Mouse (Mus musculus) lung, embryonic 16.5 days (tissue): ENCODE results near the gene Rnaseh2c. TPM values are rescaled to one million over a fixed set of nuclear protein-coding genes. Genes with fewer than 3 reads are reported as not detected.
A peak's percentile ranks its signal among the peaks of the same experiment; 100 is the strongest.

Source experiments
- ATAC-seq: fragments of 200-750 bp; cut with Nextera tagmentation; 2 replicates; pipeline ENCODE4 v1.8.0; 2017; ENCODE audit warnings: low read depth, mild to moderate bottlenecking, moderate library complexity
- H3K27ac ChIP-seq: fragments of 300-500 bp; sonication (generic); 2 replicates; pipeline ENCODE4 v1.5.1; 2014; ENCODE audit warnings: mild to moderate bottlenecking, control low read depth, low read length
- H3K27me3 ChIP-seq: fragments of 300-500 bp; sonication (generic); 2 replicates; pipeline ENCODE4 v1.6.1; 2014; ENCODE audit warnings: low read depth, low read length, mixed read lengths; ENCODE audit not compliant: control insufficient read depth, insufficient read depth
- H3K36me3 ChIP-seq: fragments of 300-500 bp; sonication (generic); 2 replicates; pipeline ENCODE4 v1.6.1; 2014; ENCODE audit warnings: low read length; ENCODE audit not compliant: control insufficient read depth, insufficient read depth
- H3K4me1 ChIP-seq: fragments of 300-500 bp; sonication (generic); replicated peaks from 2 replicates; pipeline ENCODE4 v1.6.1; 2014; ENCODE audit warnings: low read length, mixed read lengths; ENCODE audit not compliant: control insufficient read depth, insufficient read depth
- H3K4me2 ChIP-seq: fragments of 300-500 bp; sonication (generic); 2 replicates; pipeline ENCODE4 v1.6.1; 2014; ENCODE audit warnings: low read depth, low read length, control low read depth
- H3K4me3 ChIP-seq: fragments of 300-500 bp; sonication (generic); 2 replicates; pipeline ENCODE4 v1.5.1; 2014; ENCODE audit warnings: mild to moderate bottlenecking, low read length, control low read depth
- H3K9ac ChIP-seq: fragments of 300-500 bp; sonication (generic); 2 replicates; pipeline ENCODE4 v1.6.1; 2014; ENCODE audit warnings: low read length, control low read depth
- H3K9me3 ChIP-seq: fragments of 300-500 bp; sonication (generic); 2 replicates; pipeline ENCODE4 v1.6.1; 2016; ENCODE audit warnings: low read length; ENCODE audit not compliant: control insufficient read depth
- WGBS: fragments of 180-500 bp; shearing (Covaris S2); extraction: QIAGEN DNeasy Blood & Tissue Kit; methylation state at CpG from one replicate; pipeline ENCODE4 v1.1.7; 2014; 5-methylcytosine and 5-hydroxymethylcytosine counted together
- polyA plus RNA-seq: library from polyadenylated mRNA; unstranded; fragments of >200 nt; fragmentation: Nextera tagmentation; extraction: Ambion mirVana; gene quantifications from 2 replicates; pipeline ENCODE4 v1.2.1, GENCODE M21; 2015

Gene Rnaseh2c
- polyA plus RNA-seq, 1 experiment from 2014 or later = 159 TPM

DNA sequence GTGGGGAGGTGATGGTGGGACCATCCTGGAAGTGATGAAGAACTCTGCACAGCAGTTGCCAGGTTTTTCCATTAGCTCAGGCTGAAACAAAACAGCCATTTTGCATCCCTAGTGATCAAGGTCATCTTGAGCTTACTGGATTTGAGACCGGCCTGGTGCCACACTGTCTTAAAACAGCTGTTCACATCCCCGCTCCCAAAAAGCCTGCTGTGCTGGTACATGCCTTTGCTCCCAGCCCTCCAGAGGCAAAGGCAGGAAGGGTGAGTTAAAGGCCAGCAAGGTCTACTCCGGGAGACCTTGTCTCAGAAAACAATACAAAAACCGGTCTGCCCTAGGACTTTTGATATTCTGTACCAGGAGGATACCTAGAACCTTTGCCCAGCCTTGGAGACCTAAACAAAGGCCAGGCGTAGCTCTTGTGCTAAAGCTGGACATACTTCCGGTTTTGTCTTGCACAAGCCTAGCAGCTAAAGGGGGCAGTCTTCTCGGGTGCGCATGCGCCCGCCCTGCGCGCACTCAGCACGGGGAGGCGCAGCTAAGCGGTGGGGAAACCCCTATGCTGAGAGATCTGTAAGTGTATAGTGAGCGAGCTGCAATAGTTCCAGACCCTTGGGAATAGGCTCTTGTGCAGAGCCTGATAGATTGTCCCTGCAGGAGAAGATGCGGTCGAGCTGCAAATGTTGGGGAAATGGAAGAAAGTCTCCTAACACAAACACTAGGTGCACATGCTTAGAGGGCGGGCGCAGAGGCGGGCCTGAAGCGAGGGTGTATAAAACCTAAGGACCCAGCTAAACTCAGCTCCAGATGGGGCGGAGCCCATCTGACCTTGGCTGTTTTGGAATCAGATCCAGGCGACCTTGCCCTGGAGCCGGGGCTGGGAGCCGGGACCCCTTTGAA is 47.0 kb downstream of the Rnaseh2c start:
- no peaks in the 10 kb centered on the region for H3K9me3 ChIP-seq
- peak overlapping the region; percentile 57 for H3K9ac ChIP-seq
- ATAC-seq = peak; percentile 96
- H3K4me2 ChIP-seq = peak overlapping the region; percentile 60
- peaks cover 12% of the 10 kb centered on the region for H3K4me1 ChIP-seq
- peak overlapping the region; percentile 30 for H3K4me3 ChIP-seq
- WGBS = 8% methylated on average over 26 of the region's 26 CpGs
- no peaks in the 10 kb centered on the region for H3K27me3 ChIP-seq
- peak overlapping the region; percentile 89 for H3K27ac ChIP-seq
- peaks cover 39% of the 10 kb centered on the region for H3K36me3 ChIP-seq

DNA sequence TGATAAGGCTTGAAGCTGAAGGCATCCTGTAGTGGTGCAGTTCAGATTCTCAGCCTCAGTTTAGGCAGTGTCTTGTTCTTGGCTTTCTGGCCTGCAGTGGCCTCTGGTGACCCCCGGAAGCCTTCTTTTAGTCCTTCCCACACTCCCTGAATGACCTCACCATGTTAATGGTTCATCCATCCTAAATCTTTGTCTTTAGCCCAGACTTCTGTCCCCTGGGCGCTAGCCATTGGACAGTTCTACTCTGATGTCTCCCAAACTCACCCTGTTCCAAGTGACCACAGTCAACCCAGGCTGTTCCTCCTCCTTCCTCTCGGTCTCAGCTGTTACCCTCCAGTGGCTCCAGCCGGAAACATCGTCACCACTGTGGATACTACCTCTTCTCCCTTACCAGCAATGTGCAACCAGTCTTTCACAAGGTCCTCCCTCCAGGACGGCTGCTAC is 47.6 kb downstream of the Rnaseh2c start:
- WGBS = 65% methylated on average over 6 of the region's 6 CpGs
- H3K9ac ChIP-seq = peak overlapping the region; percentile 57
- ATAC-seq = no peak; the same call in 1 of the 2 replicates

GRCm38 (mm10) chr19:5651502-5652274 is 50.0 kb downstream of the Rnaseh2c start:
- Histone ChIP-seq H3K4me1 (peaks cover 21% of the 10 kb centered on the region), H3K4me2 (no peak overlapping the region), H3K9me3 (no peaks in the 10 kb centered on the region), H3K9ac (no peak overlapping the region), H3K36me3 (peaks cover 19% of the 10 kb centered on the region; the same call in 1 of the 2 replicates), H3K27ac (no peak overlapping the region), H3K4me3 (no peak overlapping the region), H3K27me3 (no peaks in the 10 kb centered on the region)
- WGBS = 61% methylated on average over 13 of the region's 13 CpGs
- no peak for ATAC-seq

More for the DNA sequence above, 47.6 kb downstream of the Rnaseh2c start:
- Histone ChIP-seq H3K4me1 (peaks cover 14% of the 10 kb centered on the region), H3K9me3 (no peaks in the 10 kb centered on the region), H3K4me2 (peak overlapping the region; percentile 60), H3K27me3 (no peaks in the 10 kb centered on the region), H3K27ac (peak overlapping the region; percentile 89), H3K4me3 (peak overlapping the region; percentile 30), H3K36me3 (peaks cover 37% of the 10 kb centered on the region)

DNA sequence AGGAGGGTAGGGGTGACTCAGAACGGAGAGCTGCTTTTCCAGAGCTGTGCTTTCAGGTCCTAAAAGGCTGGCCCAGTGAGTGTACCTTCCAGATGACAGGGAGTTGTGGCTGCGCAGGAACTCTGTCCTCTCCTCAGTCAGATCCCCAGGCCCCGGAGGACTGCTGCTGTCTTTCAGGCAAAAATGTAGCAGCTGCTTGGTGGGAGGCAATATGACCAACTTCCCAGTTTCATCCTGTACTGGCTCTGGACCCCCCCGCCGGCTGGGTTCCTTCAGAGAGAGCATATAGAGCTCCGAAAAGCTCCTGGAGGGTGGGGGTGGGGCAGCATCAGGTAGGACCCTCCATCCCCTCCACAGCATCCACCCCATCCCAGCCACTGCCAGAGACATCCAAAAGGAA is 50.9 kb downstream of the Rnaseh2c start:
- Histone ChIP-seq H3K27ac (no peak overlapping the region), H3K36me3 (peaks cover 12% of the 10 kb centered on the region; the same call in 1 of the 2 replicates), H3K9ac (no peak overlapping the region), H3K4me1 (peaks cover 21% of the 10 kb centered on the region), H3K9me3 (no peaks in the 10 kb centered on the region), H3K4me2 (no peak overlapping the region), H3K4me3 (no peak overlapping the region), H3K27me3 (no peaks in the 10 kb centered on the region)
- WGBS = 85% methylated on average over 6 of the region's 6 CpGs
- no peak for ATAC-seq

DNA sequence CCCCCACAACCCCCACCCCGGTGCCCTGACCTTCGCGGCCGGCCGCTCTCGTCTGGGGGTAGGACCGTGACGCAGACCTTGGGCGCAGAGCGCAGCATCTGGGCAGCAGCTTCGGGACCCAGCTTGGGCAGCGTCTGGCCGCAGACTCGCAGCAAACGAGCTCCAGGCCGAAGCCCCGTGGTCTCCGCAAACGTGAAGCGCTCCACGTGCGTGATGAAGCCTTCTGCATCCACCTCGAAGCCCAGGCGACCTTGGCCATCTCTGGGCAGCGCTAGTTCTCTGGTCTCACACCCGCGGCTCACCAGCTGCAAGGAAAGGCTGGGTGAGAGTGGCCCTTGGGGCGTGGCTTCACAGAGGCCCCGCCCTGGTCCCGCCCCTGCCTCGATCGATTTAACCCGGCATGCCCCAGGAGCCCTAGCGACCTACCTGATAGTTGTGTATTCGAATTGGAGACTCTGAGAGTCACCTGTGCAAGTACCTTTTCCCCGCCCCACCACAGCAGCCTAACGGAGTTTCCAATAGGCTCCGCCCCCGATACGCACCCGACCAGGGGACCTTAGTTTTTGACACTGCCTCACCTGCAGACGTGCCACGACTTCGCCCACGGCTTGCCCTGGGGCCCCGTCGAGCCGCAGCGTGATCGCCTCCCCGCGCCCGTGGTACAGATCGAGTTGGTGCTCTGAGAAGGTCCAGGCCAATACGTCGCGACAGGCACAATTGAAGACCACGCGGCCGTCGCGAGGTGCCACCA is 52.5 kb downstream of the Rnaseh2c start:
- H3K4me3 ChIP-seq = peak overlapping the region; percentile 44
- H3K9me3 ChIP-seq = no peaks in the 10 kb centered on the region
- H3K9ac ChIP-seq = peak overlapping the region; percentile 47
- peaks cover 18% of the 10 kb centered on the region; the same call in 1 of the 2 replicates for H3K36me3 ChIP-seq
- H3K27ac ChIP-seq = no peak overlapping the region
- no peaks in the 10 kb centered on the region for H3K27me3 ChIP-seq
- ATAC-seq = peak; percentile 66
- 16% methylated on average over 62 of the region's 62 CpGs for WGBS
- peaks cover 13% of the 10 kb centered on the region for H3K4me1 ChIP-seq
- peak overlapping the region; percentile 71 for H3K4me2 ChIP-seq

- Histone ChIP-seq H3K4me1 (peaks cover 9% of the 10 kb centered on the region), H3K9ac (peak overlapping the region; percentile 47), H3K27ac (no peak overlapping the region), H3K4me2 (peak overlapping the region; percentile 71), H3K9me3 (no peaks in the 10 kb centered on the region), H3K27me3 (no peaks in the 10 kb centered on the region), H3K36me3 (peaks cover 20% of the 10 kb centered on the region; the same call in 1 of the 2 replicates), H3K4me3 (peak overlapping the region; percentile 44)
- WGBS = 21% methylated on average over 43 of the region's 43 CpGs
- ATAC-seq = peak; percentile 15; the same call in 1 of the 2 replicates
Observed at GRCm38 (mm10) chr19:5654720-5655298, 53.1 kb downstream of the Rnaseh2c start.

Other genes starting within 250 kb of the Rnaseh2c start
- gene Eif1ad, start 235.1 kb upstream of the Rnaseh2c start, polyA plus RNA-seq = 49.4 and 50.1 TPM in 2 replicates
- 433 and 448 TPM in 2 replicates for gene Banf1, start 234.7 kb upstream of the Rnaseh2c start, polyA plus RNA-seq
- 67.4 and 69.7 TPM in 2 replicates for gene Sart1, start 213.2 kb upstream of the Rnaseh2c start, polyA plus RNA-seq
- 1.3 and 1.5 TPM in 2 replicates for gene Tsga10ip, start 199.3 kb upstream of the Rnaseh2c start, polyA plus RNA-seq
- gene Drap1, start 176.9 kb upstream of the Rnaseh2c start, polyA plus RNA-seq = 263 and 265 TPM in 2 replicates
- 20.7 and 28.3 TPM in 2 replicates for gene AI837181, start 176.7 kb upstream of the Rnaseh2c start, polyA plus RNA-seq
- gene Fosl1, start 154.3 kb upstream of the Rnaseh2c start, polyA plus RNA-seq = not detected in 2 replicates
- 7.5 and 7.7 TPM in 2 replicates for gene Ccdc85b, start 144.0 kb upstream of the Rnaseh2c start, polyA plus RNA-seq
- gene Fibp, start 141.3 kb upstream of the Rnaseh2c start, polyA plus RNA-seq = 111 and 119 TPM in 2 replicates
- gene Ctsw, start 133.4 kb upstream of the Rnaseh2c start, polyA plus RNA-seq = 2.2 and 3.8 TPM in 2 replicates
- 197 and 200 TPM in 2 replicates for gene Efemp2, start 127.9 kb upstream of the Rnaseh2c start, polyA plus RNA-seq
- gene Mus81, start 113.5 kb upstream of the Rnaseh2c start, polyA plus RNA-seq = 45.7 and 51.4 TPM in 2 replicates
- 2,553 and 2,793 TPM in 2 replicates for gene Cfl1, start 111.4 kb upstream of the Rnaseh2c start, polyA plus RNA-seq
- not detected in 2 replicates for gene 1700020D05Rik, start 98.1 kb upstream of the Rnaseh2c start, polyA plus RNA-seq
- 7.4 and 7.7 TPM in 2 replicates for gene Snx32, start 91.3 kb upstream of the Rnaseh2c start, polyA plus RNA-seq
- 2.6 and 3.7 TPM in 2 replicates for gene Ovol1, start 41.2 kb upstream of the Rnaseh2c start, polyA plus RNA-seq
- 6.1 and 7.0 TPM in 2 replicates for gene Ap5b1, start 33.8 kb upstream of the Rnaseh2c start, polyA plus RNA-seq
- 55.1 and 57.3 TPM in 2 replicates for gene Kat5, start 8.4 kb downstream of the Rnaseh2c start, polyA plus RNA-seq
- 55.5 and 62.1 TPM in 2 replicates for gene Rela, start 35.6 kb downstream of the Rnaseh2c start, polyA plus RNA-seq
- 42.2 and 43.7 TPM in 2 replicates for gene Sipa1, start 61.8 kb downstream of the Rnaseh2c start, polyA plus RNA-seq
- gene Map3k11, start 86.9 kb downstream of the Rnaseh2c start, polyA plus RNA-seq = 37.8 and 40.1 TPM in 2 replicates
- 18.3 and 20.8 TPM in 2 replicates for gene Pcnx3, start 87.0 kb downstream of the Rnaseh2c start, polyA plus RNA-seq
- gene Kcnk7, start 102.5 kb downstream of the Rnaseh2c start, polyA plus RNA-seq = 0.36 and 0.50 TPM in 2 replicates
- 25.3 and 25.9 TPM in 2 replicates for gene Ehbp1l1, start 124.4 kb downstream of the Rnaseh2c start, polyA plus RNA-seq
- gene Fam89b, start 127.8 kb downstream of the Rnaseh2c start, polyA plus RNA-seq = 89.1 and 92.9 TPM in 2 replicates
- 52.3 and 61.9 TPM in 2 replicates for gene Ltbp3, start 139.0 kb downstream of the Rnaseh2c start, polyA plus RNA-seq
- 76.3 and 83.2 TPM in 2 replicates for gene Scyl1, start 169.5 kb downstream of the Rnaseh2c start, polyA plus RNA-seq